Mouse (Mus musculus) forebrain, postnatal 0 days (tissue): Measurements from ENCODE around the gene Rnf150. TPM values are rescaled to one million over a fixed set of nuclear protein-coding genes. Genes with fewer than 3 reads are reported as not detected.

ENCODE experiments used
- ATAC-seq: fragments of 200-750 bp; cut with Nextera tagmentation; 2 replicates; pipeline ENCODE4 v1.8.0; 2017; ENCODE audit warnings: mild to moderate bottlenecking, moderate library complexity
- DNase-seq: peaks from one replicate; pipeline ENCODE4 v3.0.0-alpha.2; 2015
- H3K27ac ChIP-seq: fragments of 300-500 bp; sonication (generic); 2 replicates; pipeline ENCODE4 v1.5.1; 2014; ENCODE audit warnings: low read depth, mild to moderate bottlenecking, antibody characterized with exemption, low read length, moderate library complexity, mixed read lengths
- H3K27me3 ChIP-seq: fragments of 300-500 bp; sonication (generic); 2 replicates; pipeline ENCODE4 v1.6.1; 2014; ENCODE audit warnings: mild to moderate bottlenecking, low read length, mixed read lengths; ENCODE audit not compliant: insufficient read depth
- H3K36me3 ChIP-seq: fragments of 300-500 bp; sonication (generic); 2 replicates; pipeline ENCODE4 v1.6.1; 2014; ENCODE audit warnings: mild to moderate bottlenecking, moderate library complexity; ENCODE audit not compliant: insufficient read depth
- H3K4me1 ChIP-seq: fragments of 300-500 bp; sonication (generic); 2 replicates; pipeline ENCODE4 v1.6.1; 2014; ENCODE audit warnings: antibody characterized with exemption; ENCODE audit not compliant: insufficient read depth
- H3K4me2 ChIP-seq: fragments of 300-500 bp; sonication (generic); 2 replicates; pipeline ENCODE4 v1.6.1; 2014; ENCODE audit warnings: low read depth, mild to moderate bottlenecking, moderate library complexity
- H3K4me3 ChIP-seq: fragments of 300-500 bp; sonication (generic); 2 replicates; pipeline ENCODE4 v1.5.1; 2014; ENCODE audit warnings: low read depth, low read length, mixed read lengths
- H3K9ac ChIP-seq: fragments of 300-500 bp; sonication (generic); 2 replicates; pipeline ENCODE4 v1.6.1; 2014; ENCODE audit warnings: mild to moderate bottlenecking
- H3K9me3 ChIP-seq: fragments of 300-500 bp; sonication (generic); 2 replicates; pipeline ENCODE4 v1.6.1; 2016; ENCODE audit warnings: low read length
- CTCF ChIP-seq: sonication (generic); IDR thresholded peaks from 2 replicates; pipeline ENCODE4 v1.5.1; 2016; ENCODE audit warnings: antibody characterized with exemption, control low read depth, low read depth
- whole genome bisulfite sequencing: fragments of 180-500 bp; shearing (Covaris S2); extraction: QIAGEN DNeasy Blood & Tissue Kit; methylation state at CpG from one replicate; pipeline ENCODE4 v1.1.7; 2014; 5-methylcytosine and 5-hydroxymethylcytosine counted together
- polyA plus RNA-seq: library from polyadenylated mRNA; unstranded; fragments of >200 nt; fragmentation: Nextera tagmentation; extraction: Ambion mirVana; gene quantifications from 2 replicates; pipeline ENCODE4 v1.2.1, GENCODE M21; 2015
- total RNA-seq: library from RNA; depleted of rRNA; stranded (reverse); fragments of >200 nt; gene quantifications from 2 replicates; pipeline ENCODE4 v1.2.3, GENCODE M21; 2014

Gene Rnf150
- total and polyA plus RNA-seq, 2 experiments from 2014 or later, result 1.3 to 12.3 TPM

GRCm38 (mm10) chr8:83064096-83064495, 200.9 kb downstream of the Rnf150 start:
- Histone ChIP-seq H3K4me3 (no peak overlapping the region), H3K9ac (no peak overlapping the region), H3K4me1 (no peaks in the 10 kb centered on the region), H3K9me3 (no peaks in the 10 kb centered on the region), H3K27me3 (no peaks in the 10 kb centered on the region), H3K4me2 (no peak overlapping the region), H3K36me3 (no peaks in the 10 kb centered on the region), H3K27ac (no peak overlapping the region)
- DNase-seq (no peak), ATAC-seq (no peak)
- no peak for TF ChIP-seq CTCF
- WGBS, result 89% methylated on average over 6 of the region's 6 CpGs

GRCm38 (mm10) chr8:83066076-83066475, 202.9 kb downstream of the Rnf150 start:
- WGBS, result 87% methylated on average over 6 of the region's 6 CpGs

GRCm38 (mm10) chr8:83066846-83067245, 203.7 kb downstream of the Rnf150 start:
- H3K27me3 ChIP-seq, result no peaks in the 10 kb centered on the region
- ATAC-seq, result no peak
- 87% methylated on average over 3 of the region's 3 CpGs for WGBS
- H3K27ac ChIP-seq, result no peak overlapping the region
- no peak overlapping the region for H3K9ac ChIP-seq
- no peaks in the 10 kb centered on the region for H3K9me3 ChIP-seq
- H3K36me3 ChIP-seq, result no peaks in the 10 kb centered on the region
- H3K4me3 ChIP-seq, result no peak overlapping the region
- DNase-seq, result no peak
- no peaks in the 10 kb centered on the region for H3K4me1 ChIP-seq
- H3K4me2 ChIP-seq, result no peak overlapping the region
- TF ChIP-seq CTCF, result no peak

More at GRCm38 (mm10) chr8:83066076-83066475, 202.9 kb downstream of the Rnf150 start:
- no peaks in the 10 kb centered on the region for H3K4me1 ChIP-seq
- no peak overlapping the region for H3K4me3 ChIP-seq
- DNase-seq (no peak), ATAC-seq (no peak)
- no peak overlapping the region for H3K4me2 ChIP-seq
- no peaks in the 10 kb centered on the region for H3K36me3 ChIP-seq
- TF ChIP-seq CTCF, result no peak
- no peak overlapping the region for H3K27ac ChIP-seq
- H3K9ac ChIP-seq, result no peak overlapping the region
- H3K9me3 ChIP-seq, result no peaks in the 10 kb centered on the region
- no peaks in the 10 kb centered on the region for H3K27me3 ChIP-seq

GRCm38 (mm10) chr8:83067906-83068305, 204.8 kb downstream of the Rnf150 start:
- Histone ChIP-seq H3K9ac (no peak overlapping the region), H3K36me3 (no peaks in the 10 kb centered on the region), H3K4me3 (no peak overlapping the region), H3K9me3 (no peaks in the 10 kb centered on the region), H3K27me3 (no peaks in the 10 kb centered on the region), H3K27ac (no peak overlapping the region), H3K4me1 (no peaks in the 10 kb centered on the region), H3K4me2 (no peak overlapping the region)
- WGBS, result 42% methylated on average over 7 of the region's 7 CpGs
- DNase-seq (no peak), ATAC-seq (peak; percentile 23; the same call in 1 of the 2 replicates)
- TF ChIP-seq CTCF, result no peak

- no peak overlapping the region for H3K27ac ChIP-seq
- no peak overlapping the region for H3K4me2 ChIP-seq
- DNase-seq (no peak), ATAC-seq (no peak)
- H3K4me3 ChIP-seq, result no peak overlapping the region
- H3K4me1 ChIP-seq, result no peaks in the 10 kb centered on the region
- WGBS, result 88% methylated on average over 3 of the region's 3 CpGs
- no peaks in the 10 kb centered on the region for H3K36me3 ChIP-seq
- H3K9ac ChIP-seq, result no peak overlapping the region
- no peaks in the 10 kb centered on the region for H3K27me3 ChIP-seq
- TF ChIP-seq CTCF, result no peak
- no peaks in the 10 kb centered on the region for H3K9me3 ChIP-seq
Observed at GRCm38 (mm10) chr8:83074248-83074647, 211.1 kb downstream of the Rnf150 start.

GRCm38 (mm10) chr8:83076621-83077020, 213.5 kb downstream of the Rnf150 start:
- Histone ChIP-seq H3K4me2 (no peak overlapping the region), H3K4me1 (no peaks in the 10 kb centered on the region), H3K9me3 (no peaks in the 10 kb centered on the region), H3K27me3 (no peaks in the 10 kb centered on the region), H3K9ac (no peak overlapping the region), H3K36me3 (no peaks in the 10 kb centered on the region), H3K27ac (no peak overlapping the region), H3K4me3 (no peak overlapping the region)
- no peak for TF ChIP-seq CTCF
- WGBS, result 100% methylated on average over 1 of the region's 1 CpGs
- ATAC-seq, result no peak
- DNase-seq, result no peak

- ATAC-seq (no peak), DNase-seq (no peak)
- Histone ChIP-seq H3K36me3 (no peaks in the 10 kb centered on the region), H3K4me2 (no peak overlapping the region), H3K9ac (no peak overlapping the region), H3K27ac (no peak overlapping the region), H3K9me3 (no peaks in the 10 kb centered on the region), H3K4me3 (no peak overlapping the region), H3K4me1 (no peaks in the 10 kb centered on the region), H3K27me3 (no peaks in the 10 kb centered on the region)
- WGBS, result 86% methylated on average over 2 of the region's 2 CpGs
- TF ChIP-seq CTCF, result no peak
Observed at GRCm38 (mm10) chr8:83077329-83077728, 214.2 kb downstream of the Rnf150 start.
